In the genomic region with DNA sequence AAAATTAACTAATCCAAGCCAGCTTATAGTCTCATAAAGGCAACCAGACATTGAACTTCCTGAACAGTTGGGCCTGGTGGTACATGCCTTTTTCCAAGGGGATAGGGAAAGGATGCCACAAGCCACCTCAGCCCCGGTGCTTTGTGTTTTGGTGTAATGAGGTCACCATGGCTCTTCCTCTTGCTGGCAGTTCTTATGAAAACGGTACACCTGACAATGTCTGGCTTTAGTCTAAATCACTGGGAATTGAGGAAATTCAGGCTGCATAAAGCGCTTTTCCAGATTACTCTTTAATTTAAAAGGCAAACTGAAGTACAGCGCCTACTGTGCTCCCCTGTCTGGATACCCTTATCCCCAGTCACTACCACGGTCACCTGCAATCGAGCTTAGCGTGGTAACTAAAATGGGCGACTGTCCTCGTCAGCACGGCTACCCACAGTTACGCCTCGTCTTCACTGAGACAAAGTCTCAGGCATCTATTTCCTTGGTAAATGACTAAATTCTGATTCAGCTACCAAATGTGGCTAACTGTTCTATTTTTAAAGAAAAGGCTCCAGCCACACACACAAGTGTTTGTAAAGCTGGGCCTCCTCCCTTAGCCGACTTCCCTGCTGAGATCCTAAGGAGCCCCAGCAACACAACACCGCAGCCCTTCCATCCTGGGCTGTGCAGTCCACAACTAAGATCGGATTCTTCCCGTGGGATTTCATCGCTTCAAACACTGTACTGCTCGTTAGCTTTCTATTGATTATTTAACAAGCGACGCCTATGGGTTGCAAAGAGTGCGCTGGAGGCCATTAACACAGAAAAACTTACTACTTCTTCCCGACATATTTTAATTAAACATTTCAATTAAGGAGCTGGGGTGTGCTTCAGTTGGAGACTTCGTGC, we compare ENCODE assay signal across 10 mouse cellular contexts. TPM values are rescaled to one million over a fixed set of nuclear protein-coding genes. Genes with fewer than 3 reads are reported as not detected.
DNase-seq lines count a peak whose midpoint lies in the region; ATAC-seq lines count a peak whose summit lies in the region.
"Had no signal": no experiment of that assay in that cellular context is flagged by ENCODE, and none has a peak within 500 bp of the region (broad histone marks: within the 10 kb centered on the region; RNA-seq: fewer than 3 reads in every experiment).

No protein-coding gene starts in this region.

- H3K4me3 ChIP-seq in hindbrain, embryonic 14.5 days (replicated peaks; ENCODE audit: low read length) = no peak overlapping the region
- no peak overlapping the region for H3K4me3 ChIP-seq in hindbrain, embryonic 16.5 days (ENCODE audit: low read length)
- H3K4me3 ChIP-seq: erythroblast, embryonic 14.5 days had no signal

- H3K27me3 ChIP-seq in hindbrain, embryonic 14.5 days (ENCODE audit: control insufficient read depth, insufficient read depth, low read length) = no peaks in the 10 kb centered on the region
- H3K27me3 ChIP-seq in hindbrain, embryonic 16.5 days (replicated peaks; ENCODE audit: control insufficient read depth, insufficient read depth, low read length) = no peaks in the 10 kb centered on the region

- no peak overlapping the region for H3K4me2 ChIP-seq in hindbrain, embryonic 14.5 days (replicated peaks)
- H3K4me2 ChIP-seq in hindbrain, embryonic 16.5 days (ENCODE audit: low read length) = no peak overlapping the region

- H3K9me3 ChIP-seq in hindbrain, embryonic 14.5 days (ENCODE audit: control insufficient read depth, low read length) = no peaks in the 10 kb centered on the region
- H3K9me3 ChIP-seq in hindbrain, embryonic 16.5 days (ENCODE audit: control insufficient read depth, low read length) = no peaks in the 10 kb centered on the region

- H3K36me3 ChIP-seq in hindbrain, embryonic 14.5 days (replicated peaks; ENCODE audit: control insufficient read depth, insufficient read depth) = no peaks in the 10 kb centered on the region
- no peaks in the 10 kb centered on the region for H3K36me3 ChIP-seq in hindbrain, embryonic 16.5 days (ENCODE audit: control insufficient read depth, insufficient read depth, low read length)

- H3K27ac ChIP-seq in hindbrain, embryonic 14.5 days = peak overlapping the region; percentile 44; the same call in 1 of the 2 replicates
- H3K27ac ChIP-seq in hindbrain, embryonic 16.5 days (ENCODE audit: low read depth, low read length) = no peak overlapping the region

- no peak for ATAC-seq in hindbrain, embryonic 14.5 days (ENCODE audit: low FRiP score)
- ATAC-seq in hindbrain, embryonic 16.5 days = no peak
- ATAC-seq in CD4-positive, CD25-positive, alpha-beta regulatory T cell, adult 4 months = no peak
- no peak for ATAC-seq in erythroid progenitor cell, adult 5-6 weeks (replicated peaks; ENCODE audit: low FRiP score, poor library complexity, severe bottlenecking)
- ATAC-seq: intestine, embryonic 16.5 days had no signal

- H3K4me1 ChIP-seq in hindbrain, embryonic 14.5 days (replicated peaks; ENCODE audit: control insufficient read depth, insufficient read depth, low read length) = peaks cover 11% of the 10 kb centered on the region; the same call in 1 of the 2 replicates
- peaks cover 12% of the 10 kb centered on the region for H3K4me1 ChIP-seq in hindbrain, embryonic 16.5 days (ENCODE audit: control insufficient read depth, insufficient read depth, low read depth, low read length)

- no peak overlapping the region for H3K9ac ChIP-seq in hindbrain, embryonic 14.5 days
- H3K9ac ChIP-seq in hindbrain, embryonic 16.5 days (ENCODE audit: low read depth, low read length) = no peak overlapping the region

- 59% methylated on average over 23 of the region's 23 CpGs for WGBS in hindbrain, embryonic 14.5 days
- WGBS in hindbrain, embryonic 16.5 days = 57% methylated on average over 23 of the region's 23 CpGs

- DNase-seq in embryo, embryonic 11 days = peak; percentile 29
- no peak for DNase-seq in embryo, embryonic 9.5 days (ENCODE audit: extremely low spot score)
- no peak for DNase-seq in hindbrain, embryonic 14.5 days (ENCODE audit: low spot score)
- DNase-seq in right cerebral cortex, postnatal 25 days = peak; percentile 19
- no peak for DNase-seq in right cerebral cortex, postnatal 36 days (ENCODE audit: low spot score in 2 of 2)

RNA-seq across cellular contexts. Expression of gene Clic4, which starts 25.5 kb away (rescaled TPM):
- polyA plus RNA-seq in hindbrain, embryonic 14.5 days (2014; fragmentation: Nextera tagmentation; extraction: Ambion mirVana) = 43.2 and 50.4 TPM in 2 replicates
- polyA plus RNA-seq in hindbrain, embryonic 16.5 days (2015; fragmentation: Nextera tagmentation; extraction: Ambion mirVana) = 56.1 and 71.0 TPM in 2 replicates
- polyA plus RNA-seq in CD4-positive, CD25-positive, alpha-beta regulatory T cell, adult 4 months (2017; shearing (Covaris generic)) = 1 to 10 TPM; 7.0 to 8.0 TPM
- total RNA-seq in erythroid progenitor cell, adult 5-6 weeks (2015; ENCODE audit: low replicate concordance) = 121 and 125 TPM in 2 replicates
- total RNA-seq in erythroid progenitor cell, adult 5-6 weeks (2017; ENCODE audit: low replicate concordance) = 139 and 144 TPM in 2 replicates

Comparison
In these comparisons a context has a peak if more than half of its experiments do, and no peak if none do; other contexts are left out.
1. DNase-seq: peak in embryo, embryonic 11 days (single experiment) and right cerebral cortex, postnatal 25 days (single experiment); none in embryo, embryonic 9.5 days (single experiment), hindbrain, embryonic 14.5 days (single experiment) and right cerebral cortex, postnatal 36 days (0 of 2).